Mouse (Mus musculus): ENCODE data around the gene Axl. TPM values are rescaled to one million over a fixed set of nuclear protein-coding genes. Genes with fewer than 3 reads are reported as not detected.

Axl gene
- 10 to 100 TPM; 33.6 to 37.2 TPM for total RNA-seq (2021)

GRCm38 (mm10) chr7:25788220-25789128, at the start of gene Axl:
Gene Axl, minus strand, starts transcription at chr7:25788705.
- intact Hi-C loops (cut with DNase I), result no loop called here

GRCm38 (mm10) chr7:25835188-25835891, 46.8 kb upstream of the Axl start:
- DNase-seq (ENCODE audit: low spot score in 2 of 2), result no peak
- intact Hi-C loops (cut with DNase I), result no loop called here

More at GRCm38 (mm10) chr7:25788220-25789128, at the start of gene Axl:
- DNase-seq (ENCODE audit: low spot score in 2 of 2), result peak in 1 of 2 experiments; percentile 43

- intact Hi-C loops (cut with DNase I), result no loop called here
- peak in 1 of 2 experiments; percentile 6 for DNase-seq (ENCODE audit: low spot score in 2 of 2)
Observed at GRCm38 (mm10) chr7:25831557-25832530, 43.3 kb upstream of the Axl start.

GRCm38 (mm10) chr7:25830251-25830650, 41.7 kb upstream of the Axl start:
- no peak for DNase-seq (ENCODE audit: low spot score in 2 of 2)
- intact Hi-C loops (cut with DNase I), result no loop called here

GRCm38 (mm10) chr7:25827199-25827598, 38.7 kb upstream of the Axl start:
- intact Hi-C loops (cut with DNase I), result no loop called here
- peak in 1 of 2 experiments; percentile 20 for DNase-seq (ENCODE audit: low spot score in 2 of 2)

GRCm38 (mm10) chr7:25826029-25826428, 37.5 kb upstream of the Axl start:
- DNase-seq (ENCODE audit: low spot score in 2 of 2), result no peak
- intact Hi-C loops (cut with DNase I), result no loop called here

- intact Hi-C loops (cut with DNase I), result no loop called here
- DNase-seq (ENCODE audit: low spot score in 2 of 2), result no peak
Observed at GRCm38 (mm10) chr7:25825043-25825442, 36.5 kb upstream of the Axl start.

GRCm38 (mm10) chr7:25816241-25816919, 27.9 kb upstream of the Axl start, which contains the start of gene Cyp2s1:
Gene Cyp2s1, minus strand, starts transcription at chr7:25816913.
- intact Hi-C loops (cut with DNase I), result no loop called here
- DNase-seq (ENCODE audit: low spot score in 2 of 2), result peak; percentile 11 to 17

GRCm38 (mm10) chr7:25815571-25815970, 27.1 kb upstream of the Axl start:
- intact Hi-C loops (cut with DNase I), result no loop called here
- no peak for DNase-seq (ENCODE audit: low spot score in 2 of 2)

GRCm38 (mm10) chr7:25814711-25815110, 26.2 kb upstream of the Axl start:
- intact Hi-C loops (cut with DNase I), result no loop called here
- DNase-seq (ENCODE audit: low spot score in 2 of 2), result no peak

- DNase-seq (ENCODE audit: low spot score in 2 of 2), result no peak
- intact Hi-C loops (cut with DNase I), result no loop called here
Observed at GRCm38 (mm10) chr7:25812195-25812594, 23.7 kb upstream of the Axl start.

- intact Hi-C loops (cut with DNase I), result no loop called here
- DNase-seq (ENCODE audit: low spot score in 2 of 2), result no peak
Observed at GRCm38 (mm10) chr7:25811716-25812115, 23.2 kb upstream of the Axl start.

GRCm38 (mm10) chr7:25805631-25806343, 17.3 kb upstream of the Axl start:
- peak; percentile 76 to 85 for DNase-seq (ENCODE audit: low spot score in 2 of 2)
- intact Hi-C loops (cut with DNase I), result loop anchor here (1.0 kb wide), 1 partner anchor 49 kb away; no protein-coding TSS in a partner anchor

GRCm38 (mm10) chr7:25804792-25805191, 16.3 kb upstream of the Axl start:
- DNase-seq (ENCODE audit: low spot score in 2 of 2), result peak in 1 of 2 experiments; percentile 60
- intact Hi-C loops (cut with DNase I), result loop anchor here (1.0 kb wide), 1 partner anchor 48 kb away; no protein-coding TSS in a partner anchor

- intact Hi-C loops (cut with DNase I), result no loop called here
- DNase-seq (ENCODE audit: low spot score in 2 of 2), result no peak
Observed at GRCm38 (mm10) chr7:25803460-25803859, 15.0 kb upstream of the Axl start.

GRCm38 (mm10) chr7:25802241-25803125, 14.0 kb upstream of the Axl start:
- DNase-seq (ENCODE audit: low spot score in 2 of 2), result no peak
- intact Hi-C loops (cut with DNase I), result no loop called here

- DNase-seq (ENCODE audit: low spot score in 2 of 2), result no peak
- intact Hi-C loops (cut with DNase I), result no loop called here
Observed at GRCm38 (mm10) chr7:25801031-25801430, 12.5 kb upstream of the Axl start.

Measured in left cerebral cortex, postnatal 25 days (tissue).